Mouse (Mus musculus): ENCODE results near the gene Ntn5. TPM values are rescaled to one million over a fixed set of nuclear protein-coding genes. Genes with fewer than 3 reads are reported as not detected.
A peak's percentile ranks its signal among the peaks of the same experiment; 100 is the strongest.

Gene Ntn5
- polyA plus RNA-seq, 1 experiment from 2014 or later = 0.73 TPM

- H3K27ac ChIP-seq = peak within 1 kb of the TSS; percentile 90
- WGBS = under 1% methylated on average over 41 of the region's 41 CpGs
- peak within 1 kb of the TSS; percentile 83 for H3K4me2 ChIP-seq (replicated peaks)
- H3K36me3 ChIP-seq = peaks cover 20% of the 10 kb centered on the region
- peak; percentile 58 for ATAC-seq
- no peaks in the 10 kb centered on the region for H3K27me3 ChIP-seq (replicated peaks)
- peak within 1 kb of the TSS; percentile 91 for H3K9ac ChIP-seq
- peaks cover 50% of the 10 kb centered on the region for H3K4me1 ChIP-seq (replicated peaks)
- no peaks in the 10 kb centered on the region for H3K9me3 ChIP-seq
- H3K4me3 ChIP-seq (replicated peaks) = peak within 1 kb of the TSS; percentile 71
Observed at GRCm38 (mm10) chr7:45717918-45718297, 34.1 kb downstream of the Ntn5 start, which contains the start of gene Sphk2. Gene Sphk2 (minus strand): TSS chr7:45718002.

DNA sequence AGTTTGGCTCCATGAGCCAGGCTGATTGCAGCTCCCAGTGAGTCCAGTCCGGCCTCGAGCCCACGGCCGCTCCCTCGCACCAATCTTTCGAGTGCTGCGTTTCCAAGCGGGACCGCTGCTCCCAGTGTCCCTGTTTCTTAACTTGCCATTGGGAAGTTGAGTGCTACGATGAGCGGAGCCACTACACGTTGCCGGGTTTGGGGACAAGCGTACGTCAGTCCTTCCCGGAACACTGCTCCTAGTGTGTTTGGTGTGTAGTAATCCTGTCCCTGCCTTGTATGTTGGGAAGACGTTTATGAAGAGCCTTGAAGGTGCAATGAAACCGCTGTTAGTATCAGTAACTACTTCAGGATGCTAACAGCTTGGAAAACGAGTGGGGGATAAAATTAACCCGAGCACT lies 34.5 kb downstream of the Ntn5 start:
- WGBS = under 1% methylated on average over 20 of the region's 20 CpGs
- H3K4me1 ChIP-seq (replicated peaks) = peaks cover 45% of the 10 kb centered on the region

GRCm38 (mm10) chr7:45719180-45719579 lies 35.4 kb downstream of the Ntn5 start:
- WGBS = 68% methylated on average over 10 of the region's 10 CpGs
- Histone ChIP-seq H3K4me1 (replicated peaks) (peaks cover 39% of the 10 kb centered on the region), H3K36me3 (peaks cover 21% of the 10 kb centered on the region), H3K9ac (peak overlapping the region; percentile 91), H3K27ac (0 out of 2 replicates have a peak overlapping the region, but pooled peaks have one; percentile 41), H3K9me3 (no peaks in the 10 kb centered on the region), H3K27me3 (replicated peaks) (no peaks in the 10 kb centered on the region), H3K4me3 (replicated peaks) (peak overlapping the region; percentile 71), H3K4me2 (replicated peaks) (peak overlapping the region; percentile 76)
- ATAC-seq = no peak

More for the DNA sequence above, 34.5 kb downstream of the Ntn5 start:
- Histone ChIP-seq H3K36me3 (peaks cover 16% of the 10 kb centered on the region), H3K4me2 (replicated peaks) (peak overlapping the region; percentile 76), H3K9me3 (no peaks in the 10 kb centered on the region), H3K27me3 (replicated peaks) (no peaks in the 10 kb centered on the region), H3K9ac (peak overlapping the region; percentile 91), H3K27ac (peak overlapping the region; percentile 90), H3K4me3 (replicated peaks) (peak overlapping the region; percentile 71)
- ATAC-seq = no peak

GRCm38 (mm10) chr7:45719738-45720412 lies 36.1 kb downstream of the Ntn5 start:
- Histone ChIP-seq H3K9ac (peak overlapping the region; percentile 91), H3K4me2 (replicated peaks) (peak overlapping the region; percentile 76), H3K27ac (peak overlapping the region; percentile 41; the same call in 1 of the 2 replicates), H3K9me3 (no peaks in the 10 kb centered on the region), H3K36me3 (peaks cover 27% of the 10 kb centered on the region), H3K27me3 (replicated peaks) (no peaks in the 10 kb centered on the region), H3K4me3 (replicated peaks) (peak overlapping the region; percentile 71), H3K4me1 (replicated peaks) (peaks cover 34% of the 10 kb centered on the region)
- no peak for ATAC-seq
- whole genome bisulfite sequencing = 88% methylated on average over 16 of the region's 16 CpGs

DNA sequence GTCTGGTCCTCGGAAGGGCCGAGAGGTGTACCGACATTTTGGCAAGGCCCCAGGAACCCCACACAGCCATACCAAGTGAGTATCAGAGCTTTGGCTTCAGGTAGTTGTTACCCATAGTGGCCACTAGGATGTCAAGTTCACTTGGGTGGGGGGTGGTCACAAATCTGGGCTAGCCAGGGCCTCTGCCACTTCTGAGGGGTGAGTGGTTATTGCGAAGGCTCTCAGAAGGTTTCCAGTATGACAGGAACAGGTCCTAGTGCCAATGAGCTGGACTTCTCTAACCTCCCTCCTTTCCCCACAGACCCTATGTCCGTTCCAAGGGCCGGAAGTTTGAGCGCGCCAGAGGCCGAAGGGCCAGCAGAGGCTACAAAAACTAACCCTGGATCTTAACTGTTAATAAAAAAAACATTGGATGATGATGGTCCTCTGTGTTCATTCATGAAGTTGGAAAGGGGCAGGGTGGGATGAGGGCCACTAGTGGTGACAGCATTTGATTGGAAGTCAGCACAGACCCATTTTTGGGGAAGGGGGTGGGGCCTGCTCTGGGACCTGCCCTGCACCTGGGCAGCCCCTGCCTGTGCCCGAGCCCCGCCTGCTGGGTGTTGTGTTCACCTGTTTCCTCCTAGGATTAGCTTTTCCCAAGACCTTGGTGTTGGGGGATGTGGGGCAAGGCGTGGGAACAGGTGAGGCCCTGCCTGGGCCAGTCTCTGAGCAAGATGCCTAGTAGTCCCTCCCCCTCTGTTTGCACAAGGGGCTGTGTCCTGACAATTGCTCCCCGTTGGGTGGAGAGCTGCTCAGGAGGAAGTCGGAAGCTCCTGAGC lies 36.8 kb downstream of the Ntn5 start, which contains the start of gene Fam83e:
Gene Fam83e (plus strand): TSS at position 800 of the 821 bp plus-strand sequence.
- Histone ChIP-seq H3K4me3 (replicated peaks) (peak within 1 kb of the TSS; percentile 71), H3K4me1 (replicated peaks) (peaks cover 37% of the 10 kb centered on the region), H3K27ac (peak within 1 kb of the TSS; percentile 59), H3K9me3 (no peaks in the 10 kb centered on the region), H3K9ac (peak within 1 kb of the TSS; percentile 21), H3K27me3 (replicated peaks) (no peaks in the 10 kb centered on the region), H3K36me3 (peaks cover 34% of the 10 kb centered on the region), H3K4me2 (replicated peaks) (peak within 1 kb of the TSS; percentile 76)
- ATAC-seq = peak; percentile 82
- WGBS = 66% methylated on average over 14 of the region's 14 CpGs

DNA sequence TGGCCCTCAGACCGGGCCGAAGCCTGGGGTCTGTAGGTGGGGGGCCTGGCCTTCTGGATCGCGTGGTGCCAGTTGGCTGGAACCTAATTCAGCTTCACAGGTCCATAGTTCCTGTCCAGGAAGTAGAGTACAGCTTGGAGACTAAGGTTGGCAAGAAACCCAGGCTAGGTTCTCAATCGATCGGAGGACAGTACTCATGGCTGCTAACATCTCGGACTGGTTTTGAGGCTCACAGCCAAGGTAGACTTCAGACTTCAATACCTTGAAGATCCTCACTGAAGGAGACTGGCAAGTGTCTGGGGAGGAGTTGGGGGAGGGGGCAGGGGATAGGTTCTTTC lies 37.4 kb downstream of the Ntn5 start:
- no peak for ATAC-seq
- H3K27ac ChIP-seq = peak overlapping the region; percentile 59
- H3K4me2 ChIP-seq (replicated peaks) = peak overlapping the region; percentile 50
- peaks cover 40% of the 10 kb centered on the region for H3K36me3 ChIP-seq
- H3K4me3 ChIP-seq (replicated peaks) = peak overlapping the region; percentile 22
- H3K4me1 ChIP-seq (replicated peaks) = peaks cover 31% of the 10 kb centered on the region
- no peaks in the 10 kb centered on the region for H3K9me3 ChIP-seq
- peak overlapping the region; percentile 21; the same call in 1 of the 2 replicates for H3K9ac ChIP-seq
- H3K27me3 ChIP-seq (replicated peaks) = no peaks in the 10 kb centered on the region
- WGBS = 60% methylated on average over 7 of the region's 7 CpGs

GRCm38 (mm10) chr7:45721642-45722347 lies 38.0 kb downstream of the Ntn5 start:
- H3K27me3 ChIP-seq (replicated peaks) = no peaks in the 10 kb centered on the region
- H3K27ac ChIP-seq = peak overlapping the region; percentile 59
- peak overlapping the region; percentile 50 for H3K4me2 ChIP-seq (replicated peaks)
- H3K9ac ChIP-seq = peak overlapping the region; percentile 21
- WGBS = 67% methylated on average over 13 of the region's 13 CpGs
- peak overlapping the region; percentile 22 for H3K4me3 ChIP-seq (replicated peaks)
- peaks cover 30% of the 10 kb centered on the region for H3K4me1 ChIP-seq (replicated peaks)
- H3K9me3 ChIP-seq = no peaks in the 10 kb centered on the region
- peaks cover 45% of the 10 kb centered on the region for H3K36me3 ChIP-seq
- ATAC-seq = no peak

GRCm38 (mm10) chr7:45722348-45722713 lies 38.5 kb downstream of the Ntn5 start:
- Histone ChIP-seq H3K9ac (peak overlapping the region; percentile 21), H3K27me3 (replicated peaks) (no peaks in the 10 kb centered on the region), H3K4me1 (replicated peaks) (peaks cover 33% of the 10 kb centered on the region), H3K36me3 (peaks cover 47% of the 10 kb centered on the region), H3K4me2 (replicated peaks) (peak overlapping the region; percentile 50), H3K27ac (peak overlapping the region; percentile 59), H3K4me3 (replicated peaks) (peak overlapping the region; percentile 22), H3K9me3 (no peaks in the 10 kb centered on the region)
- ATAC-seq = no peak
- WGBS = 74% methylated on average over 13 of the region's 13 CpGs

GRCm38 (mm10) chr7:45723301-45723700 lies 39.5 kb downstream of the Ntn5 start:
- 87% methylated on average over 4 of the region's 4 CpGs for WGBS

DNA sequence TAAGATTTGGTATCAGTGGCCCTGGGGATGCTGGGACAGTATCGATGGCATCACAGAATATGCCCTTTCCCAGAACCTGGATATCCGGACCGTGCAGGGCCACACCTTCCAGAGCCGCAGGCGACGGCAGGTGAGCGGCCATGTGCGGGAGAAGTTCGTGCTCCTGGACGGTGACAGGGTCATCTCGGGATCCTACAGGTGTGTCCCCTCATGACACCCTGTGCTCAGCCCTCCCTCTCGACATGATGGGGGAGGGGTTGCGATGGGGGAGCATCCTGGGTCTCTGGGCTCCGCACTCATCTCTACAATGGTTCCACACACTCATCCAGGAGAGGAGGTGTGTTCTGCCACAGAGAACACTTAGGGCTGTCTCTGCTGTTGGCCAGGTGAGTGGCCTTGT lies 40.0 kb downstream of the Ntn5 start:
- Histone ChIP-seq H3K4me2 (replicated peaks) (no peak overlapping the region), H3K9me3 (no peaks in the 10 kb centered on the region), H3K4me3 (replicated peaks) (no peak overlapping the region), H3K9ac (no peak overlapping the region; the same call in 1 of the 2 replicates), H3K36me3 (peaks cover 47% of the 10 kb centered on the region), H3K27ac (no peak overlapping the region), H3K4me1 (replicated peaks) (peaks cover 32% of the 10 kb centered on the region), H3K27me3 (replicated peaks) (no peaks in the 10 kb centered on the region)
- ATAC-seq = no peak
- WGBS = 90% methylated on average over 14 of the region's 14 CpGs

More at GRCm38 (mm10) chr7:45723301-45723700, 39.5 kb downstream of the Ntn5 start:
- H3K4me3 ChIP-seq (replicated peaks) = no peak overlapping the region
- H3K27ac ChIP-seq = no peak overlapping the region
- H3K9ac ChIP-seq = no peak overlapping the region
- no peaks in the 10 kb centered on the region for H3K9me3 ChIP-seq
- peak overlapping the region; percentile 50; the same call in 1 of the 2 replicates for H3K4me2 ChIP-seq (replicated peaks)
- H3K27me3 ChIP-seq (replicated peaks) = no peaks in the 10 kb centered on the region
- H3K4me1 ChIP-seq (replicated peaks) = peaks cover 33% of the 10 kb centered on the region
- peaks cover 47% of the 10 kb centered on the region for H3K36me3 ChIP-seq
- no peak for ATAC-seq

- no peak overlapping the region for H3K9ac ChIP-seq
- H3K27ac ChIP-seq = no peak overlapping the region
- H3K4me1 ChIP-seq (replicated peaks) = peaks cover 27% of the 10 kb centered on the region
- no peak for ATAC-seq
- H3K9me3 ChIP-seq = no peaks in the 10 kb centered on the region
- WGBS = 87% methylated on average over 9 of the region's 9 CpGs
- H3K27me3 ChIP-seq (replicated peaks) = no peaks in the 10 kb centered on the region
- H3K36me3 ChIP-seq = peaks cover 40% of the 10 kb centered on the region
- no peak overlapping the region for H3K4me2 ChIP-seq (replicated peaks)
- H3K4me3 ChIP-seq (replicated peaks) = no peak overlapping the region
Observed at GRCm38 (mm10) chr7:45725151-45725550, 41.3 kb downstream of the Ntn5 start.

DNA sequence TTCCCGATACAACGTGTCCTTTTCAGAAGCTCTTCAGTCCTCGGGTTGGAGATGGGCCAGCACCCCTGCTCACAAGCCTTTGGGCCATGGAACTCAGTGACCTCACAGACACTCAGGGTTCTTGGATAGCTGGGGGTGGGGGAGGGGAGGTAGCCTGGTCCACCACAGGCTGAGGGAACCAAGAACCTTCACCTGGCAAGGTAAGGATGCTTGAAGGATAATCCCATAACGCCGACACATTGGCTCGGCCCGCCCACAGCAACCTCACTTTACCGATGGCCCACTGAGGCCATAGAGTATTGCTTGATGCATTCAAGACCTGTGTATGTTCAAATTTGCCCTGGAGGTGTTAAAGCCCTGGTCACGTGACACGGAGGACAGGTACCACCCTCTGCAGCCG lies 41.9 kb downstream of the Ntn5 start, which contains the start of gene Spaca4:
Gene Spaca4 (minus strand): TSS at position 101 of the 400 bp plus-strand sequence.
- H3K36me3 ChIP-seq = peaks cover 39% of the 10 kb centered on the region
- ATAC-seq = no peak
- peak within 1 kb of the TSS; percentile 67 for H3K27ac ChIP-seq

More for the DNA sequence above, 41.9 kb downstream of the Ntn5 start, which contains the start of gene Spaca4:
- H3K9ac ChIP-seq = 0 out of 2 replicates have a peak within 1 kb of the TSS, but pooled peaks have one; percentile 17
- peaks cover 33% of the 10 kb centered on the region for H3K4me1 ChIP-seq (replicated peaks)
- no peak within 1 kb of the TSS for H3K4me3 ChIP-seq (replicated peaks)
- H3K9me3 ChIP-seq = no peaks in the 10 kb centered on the region
- H3K27me3 ChIP-seq (replicated peaks) = no peaks in the 10 kb centered on the region
- 91% methylated on average over 11 of the region's 11 CpGs for WGBS
- H3K4me2 ChIP-seq (replicated peaks) = 0 out of 2 replicates have a peak within 1 kb of the TSS, but pooled peaks have one; percentile 7

All from intestine, embryonic 15.5 days (tissue).